Mouse (Mus musculus) heart, adult 2 months (tissue): ENCODE data around the gene Rab30. TPM values are rescaled to one million over a fixed set of nuclear protein-coding genes. Genes with fewer than 3 reads are reported as not detected.

Experiments
- DNase-seq, 2 experiments: peaks; one replicate each; pipeline ENCODE4 v3.0.0; 2021
- H3K27ac ChIP-seq: fragments of 200-600 bp; 2 replicates; pipeline ENCODE4 v1.8.1; 2022
- H3K27me3 ChIP-seq: fragments of 200-500 bp; 2 replicates; pipeline ENCODE4 v1.6.1; 2012; ENCODE audit warnings: mild to moderate bottlenecking, low read length, inconsistent platforms, mixed read lengths; ENCODE audit not compliant: control insufficient read depth, insufficient read depth
- H3K36me3 ChIP-seq: fragments of 200-500 bp; 2 replicates; pipeline ENCODE4 v1.6.1; 2012; ENCODE audit warnings: low read length, inconsistent platforms; ENCODE audit not compliant: control insufficient read depth, insufficient read depth
- H3K4me1 ChIP-seq: fragments of 200-500 bp; 2 replicates; pipeline ENCODE4 v1.6.1; 2011; ENCODE audit warnings: low read length; ENCODE audit not compliant: control insufficient read depth, insufficient read depth
- H3K4me3 ChIP-seq: fragments of 200-600 bp; 2 replicates; pipeline ENCODE4 v1.8.1; 2022
- H3K79me2 ChIP-seq: fragments of 200-500 bp; replicated peaks from 2 replicates; pipeline ENCODE4 v1.6.1; 2012; ENCODE audit warnings: mild to moderate bottlenecking, inconsistent platforms, low read length, moderate library complexity, mixed read lengths; ENCODE audit not compliant: control insufficient read depth, insufficient read depth
- H3K9ac ChIP-seq: fragments of 200-500 bp; 2 replicates; pipeline ENCODE4 v1.6.1; 2012; ENCODE audit warnings: low read depth, mild to moderate bottlenecking, control low read depth, inconsistent platforms, low read length, mixed read lengths
- CTCF ChIP-seq: fragments of 200-600 bp; IDR thresholded peaks from 2 replicates; pipeline ENCODE4 v1.8.1; 2022; ENCODE audit warnings: antibody characterized with exemption, mild to moderate bottlenecking, moderate library complexity
- EP300 ChIP-seq: fragments of 200-500 bp; IDR thresholded peaks from 2 replicates; pipeline ENCODE4 v1.6.1; 2011; ENCODE audit warnings: low read depth, low read length, control low read depth; ENCODE audit not compliant: insufficient read depth
- POLR2A ChIP-seq: fragments of 200-500 bp; IDR thresholded peaks from 2 replicates; pipeline ENCODE4 v1.6.1; 2011; ENCODE audit warnings: mild to moderate bottlenecking, low read depth, low read length, control low read depth; ENCODE audit not compliant: insufficient read depth
- WGBS: fragments of 180-500 bp; shearing (Covaris S2); methylation state at CpG from one replicate; pipeline ENCODE4 v1.1.7; 2018; 5-methylcytosine and 5-hydroxymethylcytosine counted together
- intact Hi-C: fragments of 180-260 bp; cut with DNase I; formaldehyde crosslinking; loops from one replicate; pipeline ENCODE4 v1.15.1; 2025
- polyA plus RNA-seq: library from polyadenylated mRNA; depleted of rRNA; stranded (reverse); fragments of >200 nt; gene quantifications from 2 replicates; pipeline ENCODE4 v1.2.3, GENCODE M21; 2012
- total RNA-seq, 2 experiments: library from RNA; stranded (reverse); gene quantifications; 2 replicates each; pipeline ENCODE4 v1.2.3; 2021

Gene Rab30
- total and polyA plus RNA-seq, 3 experiments: 2.8 to 22.5 (median 10.8) TPM

- Histone ChIP-seq H3K36me3 (no peaks in the 10 kb centered on the region), H3K4me3 (no peak overlapping the region), H3K4me1 (peaks cover 3% of the 10 kb centered on the region; the same call in 1 of the 2 replicates), H3K9ac (no peak overlapping the region), H3K79me2 (no peaks in the 10 kb centered on the region), H3K27ac (no peak overlapping the region), H3K27me3 (no peaks in the 10 kb centered on the region)
- 87% methylated on average over 3 of the region's 3 CpGs for WGBS
- intact Hi-C loops: no loop called here
- no peak for DNase-seq
- TF ChIP-seq POLR2A (no peak), CTCF (no peak), EP300 (no peak)
Measured at GRCm38 (mm10) chr7:92773006-92773405, 31.6 kb downstream of the Rab30 start.

GRCm38 (mm10) chr7:92773596-92773995 is 32.2 kb downstream of the Rab30 start:
- Histone ChIP-seq H3K27me3 (no peaks in the 10 kb centered on the region), H3K79me2 (no peaks in the 10 kb centered on the region), H3K36me3 (no peaks in the 10 kb centered on the region), H3K27ac (no peak overlapping the region), H3K4me3 (no peak overlapping the region), H3K9ac (no peak overlapping the region), H3K4me1 (peaks cover 3% of the 10 kb centered on the region; the same call in 1 of the 2 replicates)
- TF ChIP-seq EP300 (no peak), CTCF (no peak), POLR2A (no peak)
- no peak for DNase-seq
- intact Hi-C loops: no loop called here
- WGBS: 96% methylated on average over 3 of the region's 3 CpGs

- intact Hi-C loops: no loop called here
- no peaks in the 10 kb centered on the region for H3K36me3 ChIP-seq
- H3K27ac ChIP-seq: no peak overlapping the region
- WGBS: 67% methylated on average over 5 of the region's 5 CpGs
- no peak overlapping the region for H3K9ac ChIP-seq
- TF ChIP-seq EP300 (no peak), POLR2A (no peak), CTCF (no peak)
- no peak overlapping the region for H3K4me3 ChIP-seq
- H3K27me3 ChIP-seq: no peaks in the 10 kb centered on the region
- no peak for DNase-seq
- no peaks in the 10 kb centered on the region for H3K79me2 ChIP-seq
- H3K4me1 ChIP-seq: peaks cover 3% of the 10 kb centered on the region; the same call in 1 of the 2 replicates
Measured at GRCm38 (mm10) chr7:92774741-92775140, 33.3 kb downstream of the Rab30 start.

GRCm38 (mm10) chr7:92775703-92776102 is 34.3 kb downstream of the Rab30 start:
- no peak for DNase-seq
- H3K9ac ChIP-seq: no peak overlapping the region
- 72% methylated on average over 2 of the region's 2 CpGs for WGBS
- H3K4me1 ChIP-seq: peaks cover 3% of the 10 kb centered on the region; the same call in 1 of the 2 replicates
- H3K79me2 ChIP-seq: no peaks in the 10 kb centered on the region
- no peaks in the 10 kb centered on the region for H3K36me3 ChIP-seq
- no peak for TF ChIP-seq POLR2A
- TF ChIP-seq EP300: no peak
- intact Hi-C loops: no loop called here
- no peak overlapping the region for H3K27ac ChIP-seq
- no peak overlapping the region for H3K4me3 ChIP-seq
- H3K27me3 ChIP-seq: no peaks in the 10 kb centered on the region

GRCm38 (mm10) chr7:92776647-92777046 is 35.2 kb downstream of the Rab30 start:
- Histone ChIP-seq H3K36me3 (no peaks in the 10 kb centered on the region), H3K9ac (no peak overlapping the region), H3K27ac (no peak overlapping the region; the same call in 1 of the 2 replicates), H3K4me3 (no peak overlapping the region; the same call in 1 of the 2 replicates), H3K27me3 (no peaks in the 10 kb centered on the region), H3K79me2 (no peaks in the 10 kb centered on the region), H3K4me1 (peaks cover 3% of the 10 kb centered on the region; the same call in 1 of the 2 replicates)
- intact Hi-C loops: no loop called here
- TF ChIP-seq EP300: no peak
- no peak for TF ChIP-seq CTCF
- TF ChIP-seq POLR2A: no peak
- WGBS: 49% methylated on average over 4 of the region's 4 CpGs
- DNase-seq: no peak

GRCm38 (mm10) chr7:92777108-92777973 is 35.9 kb downstream of the Rab30 start:
- Histone ChIP-seq H3K4me3 (peak overlapping the region; percentile 38), H3K27me3 (no peaks in the 10 kb centered on the region), H3K79me2 (no peaks in the 10 kb centered on the region), H3K36me3 (no peaks in the 10 kb centered on the region), H3K4me1 (peaks cover 3% of the 10 kb centered on the region; the same call in 1 of the 2 replicates), H3K9ac (no peak overlapping the region), H3K27ac (no peak overlapping the region; the same call in 1 of the 2 replicates)
- 38% methylated on average over 17 of the region's 17 CpGs for WGBS
- TF ChIP-seq EP300 (no peak), CTCF (no peak), POLR2A (no peak)
- peak; percentile 66 for DNase-seq
- intact Hi-C loops: no loop called here
